Mouse (Mus musculus) B cell, adult 2 months (primary cell): ENCODE results near the gene Atg5.

Source experiments
- DNase-seq, 2 experiments: peaks; one replicate each; pipeline ENCODE4 v3.0.0; 2022

The Atg5 gene

GRCm38 (mm10) chr10:44355216-44355615, 87.1 kb downstream of the Atg5 start:
- DNase-seq: no peak

- no peak for DNase-seq
These were observed 88.5 kb downstream of the Atg5 start for GRCm38 (mm10) chr10:44356625-44357024.

GRCm38 (mm10) chr10:44357316-44357715, 89.2 kb downstream of the Atg5 start:
- DNase-seq: no peak

GRCm38 (mm10) chr10:44358816-44359215, 90.7 kb downstream of the Atg5 start:
- no peak for DNase-seq

GRCm38 (mm10) chr10:44360632-44361031, 92.5 kb downstream of the Atg5 start:
- DNase-seq: no peak

- no peak for DNase-seq
These were observed 94.3 kb downstream of the Atg5 start for GRCm38 (mm10) chr10:44362435-44362834.

- DNase-seq: no peak
These were observed 94.7 kb downstream of the Atg5 start for GRCm38 (mm10) chr10:44362846-44363245.

- DNase-seq: no peak
These were observed 98.0 kb downstream of the Atg5 start for GRCm38 (mm10) chr10:44366186-44366585.

GRCm38 (mm10) chr10:44367043-44367442, 98.9 kb downstream of the Atg5 start:
- no peak for DNase-seq

GRCm38 (mm10) chr10:44368596-44368995, 100.4 kb downstream of the Atg5 start:
- no peak for DNase-seq

- DNase-seq: no peak
These were observed 102.5 kb downstream of the Atg5 start for GRCm38 (mm10) chr10:44370666-44371065.

- no peak for DNase-seq
These were observed 104.1 kb downstream of the Atg5 start for GRCm38 (mm10) chr10:44372210-44372609.

- DNase-seq: no peak
These were observed 106.5 kb downstream of the Atg5 start for GRCm38 (mm10) chr10:44374678-44375077.

GRCm38 (mm10) chr10:44375501-44375900, 107.3 kb downstream of the Atg5 start:
- no peak for DNase-seq

GRCm38 (mm10) chr10:44377821-44378220, 109.7 kb downstream of the Atg5 start:
- DNase-seq: no peak

- no peak for DNase-seq
These were observed 110.2 kb downstream of the Atg5 start for GRCm38 (mm10) chr10:44378403-44378802.

- peak; percentile 82 to 85 for DNase-seq
These were observed 112.5 kb downstream of the Atg5 start for GRCm38 (mm10) chr10:44380476-44381208.

GRCm38 (mm10) chr10:44381397-44381796, 113.2 kb downstream of the Atg5 start:
- peak; percentile 35 to 38 for DNase-seq

GRCm38 (mm10) chr10:44381948-44382347, 113.8 kb downstream of the Atg5 start:
- no peak for DNase-seq

- DNase-seq: no peak
These were observed 115.1 kb downstream of the Atg5 start for GRCm38 (mm10) chr10:44383213-44383612.

- no peak for DNase-seq
These were observed 117.1 kb downstream of the Atg5 start for GRCm38 (mm10) chr10:44385227-44385626.

GRCm38 (mm10) chr10:44388706-44389233, 120.6 kb downstream of the Atg5 start:
- DNase-seq: no peak

- no peak for DNase-seq
These were observed 122.1 kb downstream of the Atg5 start for GRCm38 (mm10) chr10:44390286-44390685.

- DNase-seq: no peak
These were observed 123.5 kb downstream of the Atg5 start for GRCm38 (mm10) chr10:44391509-44392290.
